Mouse (Mus musculus): ENCODE results near the gene Nebl.

DNA sequence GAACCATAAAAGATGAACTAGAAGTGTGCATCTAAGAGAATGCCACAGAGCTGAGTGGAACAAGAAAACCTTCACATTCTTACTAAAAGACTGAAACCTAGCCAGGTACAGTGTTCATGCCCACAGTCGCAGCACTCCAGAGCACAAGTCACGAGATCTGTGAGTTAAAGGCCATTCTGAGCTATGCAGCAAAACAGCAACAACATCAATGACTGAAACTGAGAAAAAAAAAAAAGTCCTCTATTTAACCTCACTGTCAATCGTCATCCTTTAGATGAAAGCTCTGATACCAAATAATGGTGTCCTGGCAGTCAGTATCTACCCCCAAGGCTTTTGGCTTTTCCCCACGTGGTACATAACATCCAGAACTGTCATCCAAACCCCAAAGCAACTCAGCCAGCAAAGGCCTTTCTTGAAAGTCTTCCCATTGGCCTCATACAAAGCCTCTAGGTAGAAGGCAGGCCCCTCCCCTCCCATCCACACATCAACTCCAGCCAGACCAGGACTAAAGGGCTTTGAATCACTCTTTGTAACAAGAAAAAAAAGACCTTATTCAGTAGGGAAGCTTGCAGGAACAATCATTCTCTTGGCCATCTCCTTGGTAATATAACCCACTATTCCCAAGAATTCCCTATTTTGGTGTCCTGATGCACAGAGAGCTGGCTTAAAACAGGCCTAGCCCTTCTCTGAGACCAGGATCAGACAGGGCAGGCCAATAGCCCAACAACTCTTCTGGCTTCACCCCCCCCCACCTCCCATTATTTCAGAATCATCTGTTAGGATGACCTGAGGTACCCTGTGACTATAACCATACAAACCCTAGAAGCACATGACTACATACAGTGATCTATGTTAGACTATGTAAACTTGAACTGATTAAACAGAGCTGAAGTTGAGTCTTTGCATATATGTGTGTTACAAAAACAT, 32.8 kb downstream of the Nebl start:
- TF ChIP-seq MAFK (IDR thresholded peaks at IDR 0.05; ENCODE audit: borderline replicate concordance, low read depth, low read length), result no peak
- TF ChIP-seq POLR2A (IDR thresholded peaks at IDR 0.05; ENCODE audit: control insufficient read depth in 1 of 2, insufficient read depth in 1 of 2, low read depth in 1 of 2, low read length in 2 of 2, poor library complexity in 1 of 2), result no peak
- no peak for TF ChIP-seq CTCF (IDR thresholded peaks at IDR 0.05 in 2 of 3, conservative IDR thresholded peaks at IDR 0.05 in 1 of 3; ENCODE audit: control insufficient read depth in 1 of 3, insufficient read depth in 1 of 3, low read depth in 2 of 3, low read length in 3 of 3, poor library complexity in 1 of 3, severe bottlenecking in 1 of 3)
- TF ChIP-seq TCF12 (IDR thresholded peaks at IDR 0.05; ENCODE audit: low read depth, low read length), result no peak
- no peak for TF ChIP-seq SMC3 (IDR thresholded peaks at IDR 0.05; ENCODE audit: low read depth, low read length)
- TF ChIP-seq ELF1 (IDR thresholded peaks at IDR 0.05; ENCODE audit: low read depth, low read length), result no peak
- TF ChIP-seq USF2 (IDR thresholded peaks at IDR 0.05; ENCODE audit: borderline replicate concordance in 1 of 2, insufficient read depth in 1 of 2, low read depth in 1 of 2, low read length in 2 of 2), result no peak
- TF ChIP-seq CHD1 (IDR thresholded peaks at IDR 0.05; ENCODE audit: low read depth, low read length), result no peak
- no peak for TF ChIP-seq MYC (IDR thresholded peaks at IDR 0.05; ENCODE audit: low read depth, low read length)
